Mouse (Mus musculus) hindbrain, embryonic 11.5 days (tissue): ENCODE measurements at regions not wholly inside any gene's neighbourhood (a gene's known extent, or its start where the extent isn't known, plus 50 kb on each side); places are given as distances from the start of the nearest gene placed in this dataset.
A peak's percentile ranks its signal among the peaks of the same experiment; 100 is the strongest.

ENCODE experiments used
- ATAC-seq: fragments of 200-750 bp; cut with Nextera tagmentation; 2 replicates; pipeline ENCODE4 v1.8.0; 2017; ENCODE audit warnings: mild to moderate bottlenecking, moderate TSS enrichment, moderate library complexity; ENCODE audit not compliant: low FRiP score
- DNase-seq: peaks from one replicate; pipeline ENCODE4 v3.0.0-alpha.2; 2015; ENCODE audit warnings: low spot score
- H3K27ac ChIP-seq: fragments of 300-500 bp; sonication (generic); 2 replicates; pipeline ENCODE4 v1.5.1; 2014; ENCODE audit warnings: mild to moderate bottlenecking, low read depth, low read length
- H3K27me3 ChIP-seq: fragments of 300-500 bp; sonication (generic); 2 replicates; pipeline ENCODE4 v1.6.1; 2014; ENCODE audit warnings: mild to moderate bottlenecking, low read length, moderate library complexity, mixed read lengths; ENCODE audit not compliant: control insufficient read depth, insufficient read depth
- H3K36me3 ChIP-seq: fragments of 300-500 bp; sonication (generic); 2 replicates; pipeline ENCODE4 v1.6.1; 2014; ENCODE audit warnings: mild to moderate bottlenecking, low read length, moderate library complexity, mixed read lengths; ENCODE audit not compliant: control insufficient read depth, insufficient read depth
- H3K4me1 ChIP-seq: fragments of 300-500 bp; sonication (generic); replicated peaks from 2 replicates; pipeline ENCODE4 v1.6.1; 2014; ENCODE audit warnings: low read length, mixed read lengths; ENCODE audit not compliant: control insufficient read depth, insufficient read depth
- H3K4me2 ChIP-seq: fragments of 300-500 bp; sonication (generic); replicated peaks from 2 replicates; pipeline ENCODE4 v1.6.1; 2014; ENCODE audit warnings: mild to moderate bottlenecking, low read depth, low read length
- H3K4me3 ChIP-seq: fragments of 300-500 bp; sonication (generic); 2 replicates; pipeline ENCODE4 v1.5.1; 2014; ENCODE audit warnings: low read depth, low read length
- H3K9ac ChIP-seq: fragments of 300-500 bp; sonication (generic); 2 replicates; pipeline ENCODE4 v1.6.1; 2014; ENCODE audit warnings: low read depth, low read length
- H3K9me3 ChIP-seq: fragments of 300-500 bp; sonication (generic); 2 replicates; pipeline ENCODE4 v1.6.1; 2016; ENCODE audit warnings: low read length; ENCODE audit not compliant: control insufficient read depth
- WGBS: fragments of 180-500 bp; shearing (Covaris S2); extraction: QIAGEN DNeasy Blood & Tissue Kit; methylation state at CpG from one replicate; pipeline ENCODE4 v1.1.7; 2014; 5-methylcytosine and 5-hydroxymethylcytosine counted together

DNA sequence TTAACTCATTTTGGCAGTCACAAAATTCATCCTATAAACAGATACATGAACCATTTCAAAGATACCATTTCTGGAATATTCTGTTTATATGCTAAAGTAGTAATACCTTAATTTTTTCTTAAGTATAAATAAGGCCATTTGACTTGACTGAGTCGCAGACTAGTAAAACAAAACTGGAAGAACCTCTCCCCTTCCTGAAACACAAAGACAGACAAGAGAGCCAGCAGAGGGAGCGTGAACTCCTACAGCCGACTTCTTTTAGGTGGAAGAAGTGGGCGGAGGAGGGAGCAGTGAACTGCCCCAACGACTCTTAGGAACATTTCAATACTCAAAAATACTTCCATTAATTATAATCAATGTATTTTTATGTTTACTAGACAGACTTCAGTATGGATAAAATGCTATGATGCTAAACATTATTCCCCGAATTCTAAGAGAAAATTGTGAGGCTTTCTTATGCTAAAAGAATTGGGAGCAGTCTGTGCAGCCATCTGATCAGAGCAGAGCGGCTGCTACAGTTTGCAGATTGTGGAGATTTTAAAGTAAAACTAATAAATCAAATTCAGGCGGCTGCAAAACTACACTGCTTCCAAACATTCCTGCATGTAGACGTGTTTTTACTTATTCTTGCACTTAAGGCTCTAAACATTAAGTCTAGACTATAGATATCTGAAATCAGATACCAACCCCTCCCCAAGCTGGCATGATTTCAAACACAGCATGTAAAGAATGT is 211.2 kb upstream of the Klf14 start:
- no peak overlapping the region for H3K4me3 ChIP-seq
- no peaks in the 10 kb centered on the region for H3K27me3 ChIP-seq
- no peaks in the 10 kb centered on the region for H3K9me3 ChIP-seq
- H3K27ac ChIP-seq, result no peak overlapping the region
- 68% methylated on average over 9 of the region's 9 CpGs for WGBS
- ATAC-seq (no peak), DNase-seq (no peak)
- H3K4me2 ChIP-seq, result no peak overlapping the region
- no peaks in the 10 kb centered on the region for H3K4me1 ChIP-seq
- no peaks in the 10 kb centered on the region for H3K36me3 ChIP-seq
- H3K9ac ChIP-seq, result no peak overlapping the region

- WGBS, result 94% methylated on average over 10 of the region's 10 CpGs
These were observed 213.1 kb upstream of the Klf14 start for GRCm38 (mm10) chr6:31171831-31172569.

DNA sequence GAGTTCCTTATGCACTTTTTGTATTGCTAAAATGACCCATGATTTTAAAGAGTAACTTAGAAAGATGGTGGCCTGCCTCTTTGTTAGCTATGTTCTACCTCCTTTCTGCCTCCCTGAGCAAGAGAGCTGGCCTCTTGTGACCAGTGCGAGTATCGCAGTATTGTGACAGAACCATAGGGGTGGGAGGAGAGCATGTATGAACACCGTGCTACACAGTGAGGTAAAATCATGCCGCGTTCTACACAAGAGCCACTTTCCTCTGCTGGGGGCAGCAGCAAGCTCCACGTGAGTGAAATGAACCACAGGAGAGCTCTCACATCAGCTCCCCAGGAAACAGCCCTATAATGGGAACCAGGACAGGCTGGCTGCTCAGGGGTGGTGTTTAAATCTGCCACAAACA is 216.9 kb upstream of the Klf14 start:
- Histone ChIP-seq H3K9ac (no peak overlapping the region), H3K27ac (no peak overlapping the region), H3K4me3 (no peak overlapping the region), H3K4me2 (no peak overlapping the region), H3K27me3 (no peaks in the 10 kb centered on the region), H3K4me1 (no peaks in the 10 kb centered on the region), H3K36me3 (no peaks in the 10 kb centered on the region), H3K9me3 (no peaks in the 10 kb centered on the region)
- WGBS, result 86% methylated on average over 6 of the region's 6 CpGs
- ATAC-seq, result no peak
- DNase-seq, result no peak

More at GRCm38 (mm10) chr6:31171831-31172569, 213.1 kb upstream of the Klf14 start:
- no peak overlapping the region for H3K4me3 ChIP-seq
- no peak overlapping the region for H3K27ac ChIP-seq
- DNase-seq (no peak), ATAC-seq (no peak)
- H3K27me3 ChIP-seq, result no peaks in the 10 kb centered on the region
- no peaks in the 10 kb centered on the region for H3K9me3 ChIP-seq
- no peak overlapping the region for H3K9ac ChIP-seq
- no peak overlapping the region for H3K4me2 ChIP-seq
- no peaks in the 10 kb centered on the region for H3K4me1 ChIP-seq
- H3K36me3 ChIP-seq, result no peaks in the 10 kb centered on the region

- no peaks in the 10 kb centered on the region for H3K4me1 ChIP-seq
- 84% methylated on average over 8 of the region's 8 CpGs for WGBS
- ATAC-seq (no peak), DNase-seq (peak; percentile 29)
- H3K9ac ChIP-seq, result no peak overlapping the region
- H3K27me3 ChIP-seq, result no peaks in the 10 kb centered on the region
- no peaks in the 10 kb centered on the region for H3K36me3 ChIP-seq
- H3K9me3 ChIP-seq, result no peaks in the 10 kb centered on the region
- H3K4me3 ChIP-seq, result no peak overlapping the region
- no peak overlapping the region for H3K4me2 ChIP-seq
- H3K27ac ChIP-seq, result no peak overlapping the region
These were observed 217.5 kb upstream of the Klf14 start for GRCm38 (mm10) chr6:31176368-31176767.

GRCm38 (mm10) chr6:31176831-31177230 is 218.0 kb upstream of the Klf14 start:
- Histone ChIP-seq H3K4me3 (no peak overlapping the region), H3K36me3 (no peaks in the 10 kb centered on the region), H3K4me2 (no peak overlapping the region), H3K27ac (no peak overlapping the region), H3K27me3 (no peaks in the 10 kb centered on the region), H3K4me1 (no peaks in the 10 kb centered on the region), H3K9me3 (no peaks in the 10 kb centered on the region), H3K9ac (no peak overlapping the region)
- no peak for DNase-seq
- WGBS, result 83% methylated on average over 1 of the region's 1 CpGs
- ATAC-seq, result no peak

GRCm38 (mm10) chr6:31178201-31178880 is 219.5 kb upstream of the Klf14 start:
- ATAC-seq (no peak), DNase-seq (no peak)
- Histone ChIP-seq H3K4me3 (no peak overlapping the region), H3K36me3 (no peaks in the 10 kb centered on the region), H3K27me3 (0 out of 2 replicates have a peak, but pooled peaks cover 2% of the 10 kb centered on the region), H3K4me1 (no peaks in the 10 kb centered on the region), H3K9ac (no peak overlapping the region), H3K9me3 (no peaks in the 10 kb centered on the region), H3K27ac (no peak overlapping the region), H3K4me2 (no peak overlapping the region)
- 81% methylated on average over 8 of the region's 8 CpGs for WGBS

DNA sequence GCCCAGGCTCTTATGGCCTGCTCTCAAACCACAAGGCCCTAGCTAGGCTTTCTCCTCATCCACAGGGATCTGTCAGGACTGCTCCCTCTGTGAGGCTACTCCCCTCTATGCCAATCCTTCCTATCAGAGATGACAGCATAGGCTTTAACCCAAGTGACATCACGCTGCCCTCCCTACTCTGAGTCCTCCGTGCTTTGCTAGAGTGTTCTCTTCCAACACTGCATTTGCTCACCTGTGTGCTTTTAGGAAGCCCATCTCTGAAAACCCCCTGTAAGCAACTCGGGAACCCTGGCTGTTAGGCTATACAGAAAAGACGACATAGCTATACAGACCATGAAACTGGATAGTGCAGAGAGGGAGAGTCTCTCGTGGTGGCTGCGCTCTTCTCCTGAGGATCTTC is 216.3 kb upstream of the Mkln1 start:
- Histone ChIP-seq H3K36me3 (no peaks in the 10 kb centered on the region), H3K27ac (no peak overlapping the region), H3K9me3 (no peaks in the 10 kb centered on the region), H3K9ac (no peak overlapping the region), H3K4me1 (no peaks in the 10 kb centered on the region), H3K27me3 (0 out of 2 replicates have a peak, but pooled peaks cover 2% of the 10 kb centered on the region), H3K4me2 (no peak overlapping the region), H3K4me3 (no peak overlapping the region)
- DNase-seq, result no peak
- WGBS, result 85% methylated on average over 6 of the region's 6 CpGs
- no peak for ATAC-seq

DNA sequence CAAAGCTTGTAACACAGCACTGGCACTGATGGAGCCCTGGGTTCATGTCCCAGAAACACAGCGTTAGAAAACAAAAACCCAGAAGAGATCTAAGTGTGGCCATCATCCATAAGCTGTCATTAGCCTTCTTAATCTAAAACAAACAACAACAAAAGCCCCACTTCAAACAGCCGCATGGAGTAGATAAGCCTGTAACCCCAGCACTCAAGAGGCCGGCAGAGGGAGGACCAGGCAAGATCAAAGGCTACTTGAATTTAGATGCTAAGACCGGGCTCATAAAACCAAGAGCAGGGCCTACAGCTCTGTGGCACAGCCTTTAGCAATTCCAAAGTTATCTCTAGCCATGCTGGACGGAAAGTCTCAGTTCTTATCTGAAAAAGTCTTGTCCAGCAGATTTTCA is 215.4 kb upstream of the Mkln1 start:
- no peaks in the 10 kb centered on the region for H3K9me3 ChIP-seq
- no peak overlapping the region for H3K4me3 ChIP-seq
- no peak overlapping the region for H3K9ac ChIP-seq
- no peaks in the 10 kb centered on the region for H3K36me3 ChIP-seq
- no peak overlapping the region for H3K27ac ChIP-seq
- 46% methylated on average over 5 of the region's 5 CpGs for WGBS
- ATAC-seq (no peak), DNase-seq (no peak)
- H3K4me1 ChIP-seq, result no peaks in the 10 kb centered on the region
- H3K4me2 ChIP-seq, result no peak overlapping the region
- 0 out of 2 replicates have a peak, but pooled peaks cover 2% of the 10 kb centered on the region for H3K27me3 ChIP-seq
